Mouse (Mus musculus): ENCODE data around the gene Rbfox3.

Rbfox3 gene

DNA sequence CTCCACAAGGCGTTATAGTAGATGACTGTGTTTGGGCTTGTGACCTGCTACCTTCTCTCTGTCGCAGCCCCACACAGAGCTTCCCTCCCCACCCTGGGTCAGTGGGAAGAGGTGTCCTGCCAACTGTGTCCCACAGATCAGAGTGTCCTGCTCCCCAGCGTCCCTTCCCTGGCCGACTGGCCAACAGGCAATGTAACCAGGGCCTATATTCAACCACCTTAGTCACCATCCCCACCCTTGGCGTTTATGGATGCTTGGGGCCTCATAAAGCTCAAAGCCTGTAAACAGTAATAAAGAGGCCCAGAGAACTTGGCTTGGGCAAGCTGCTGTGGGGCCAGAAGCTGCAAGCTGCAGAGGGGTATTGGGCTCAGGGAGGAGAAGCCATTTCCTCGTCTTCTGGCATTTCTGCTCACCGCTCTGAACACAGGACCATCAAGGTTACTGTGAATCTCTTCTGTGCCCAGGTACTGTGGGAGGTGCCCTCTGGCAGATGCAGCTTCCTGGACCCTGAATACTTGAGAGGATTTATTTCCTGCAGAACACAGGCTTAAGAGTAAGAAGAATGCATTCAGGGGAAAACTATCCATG, 435.8 kb downstream of the Rbfox3 start:
- no peak for DNase-seq (ENCODE audit: low read depth)

DNA sequence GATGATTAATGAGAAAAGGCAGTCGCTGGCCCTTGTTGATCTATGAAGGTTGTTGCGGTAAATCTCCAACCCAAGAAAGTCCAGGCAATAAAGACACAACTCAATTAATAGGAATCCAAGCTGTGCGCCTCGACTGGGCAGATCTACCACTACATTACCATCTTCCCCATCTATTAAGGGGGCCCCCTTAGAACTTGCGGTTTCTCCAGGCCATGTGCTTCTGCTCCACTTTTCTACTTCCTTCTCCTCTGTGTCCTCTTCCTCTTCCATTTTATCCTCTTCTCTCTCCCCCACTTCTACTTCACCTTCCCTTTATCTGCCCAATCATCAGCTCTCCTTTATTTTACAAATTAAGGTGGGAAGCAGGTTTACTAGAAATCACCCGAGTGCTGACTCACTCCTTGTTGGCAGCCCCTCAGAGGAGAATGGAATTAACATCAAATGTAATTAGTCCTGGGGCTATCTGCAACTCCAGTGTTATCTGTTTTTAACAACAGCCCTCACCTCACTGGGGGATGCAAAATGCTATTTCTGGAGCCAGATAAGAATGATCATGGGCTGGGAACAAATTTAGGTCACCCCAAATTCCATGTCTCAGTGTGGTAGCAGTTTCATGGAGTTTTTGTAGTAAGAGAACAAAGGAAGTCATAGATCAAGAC, 437.4 kb downstream of the Rbfox3 start:
- peak; percentile 44 for DNase-seq (ENCODE audit: low read depth)

DNA sequence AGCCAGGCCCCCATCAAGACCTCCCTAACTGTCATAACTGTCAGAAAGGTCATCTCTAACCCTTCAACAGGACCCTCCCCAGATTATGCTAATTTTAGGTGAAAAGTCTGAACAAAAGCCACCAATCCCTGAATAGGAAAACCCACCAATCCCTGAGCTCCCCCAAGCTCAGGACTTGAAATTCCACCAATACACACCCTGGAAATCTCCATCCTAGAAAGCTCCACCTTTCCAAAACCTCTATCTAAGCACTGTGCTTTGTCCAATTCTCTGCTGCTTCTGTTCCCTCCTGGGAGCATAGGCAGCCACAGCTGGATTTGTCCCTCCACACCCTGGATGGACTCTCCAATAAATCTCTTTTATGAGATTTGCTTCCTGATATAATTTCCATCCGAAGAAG, 438.2 kb downstream of the Rbfox3 start:
- DNase-seq (ENCODE audit: low read depth): no peak

GRCm38 (mm10) chr11:118471676-118472075, 439.7 kb downstream of the Rbfox3 start:
- DNase-seq (ENCODE audit: low read depth): no peak

- peak; percentile 49 for DNase-seq (ENCODE audit: low read depth)
These were observed 441.0 kb downstream of the Rbfox3 start for GRCm38 (mm10) chr11:118470234-118470966.

DNA sequence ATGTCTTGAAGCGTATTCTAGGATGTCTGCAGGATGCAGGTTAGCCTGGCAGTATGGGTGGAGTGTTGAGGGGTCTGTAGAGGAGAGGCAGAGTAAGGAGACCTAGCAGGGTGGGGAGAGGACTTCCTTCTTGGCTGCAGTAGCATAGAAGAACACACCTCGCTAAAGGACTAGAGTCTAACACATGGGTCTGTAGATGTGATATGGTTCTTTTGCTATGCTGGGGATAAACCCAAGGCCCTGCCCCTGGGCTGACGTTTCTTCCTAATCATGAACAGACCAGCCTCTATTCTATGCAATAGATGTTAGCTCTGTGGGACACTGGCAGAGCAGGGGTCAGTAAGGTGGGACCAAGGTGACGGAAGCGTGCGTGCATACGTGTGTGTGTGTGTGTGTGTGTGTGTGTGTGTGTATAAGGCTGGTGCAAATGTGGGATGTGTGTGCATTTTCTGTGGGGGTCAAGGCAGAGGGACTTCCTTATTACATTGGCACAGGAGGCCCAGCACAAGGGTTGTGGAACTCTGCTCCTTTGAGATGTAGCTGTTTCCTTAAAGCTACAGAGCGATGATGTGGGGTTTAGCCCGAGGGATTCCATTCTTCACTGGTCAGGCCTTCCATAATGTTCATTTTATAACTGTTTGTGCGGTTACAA, 441.8 kb downstream of the Rbfox3 start:
- DNase-seq (ENCODE audit: low read depth): no peak

- DNase-seq (ENCODE audit: low read depth): no peak
These were observed 443.9 kb downstream of the Rbfox3 start for GRCm38 (mm10) chr11:118467441-118468035.

- DNase-seq (ENCODE audit: low read depth): no peak
These were observed 451.1 kb downstream of the Rbfox3 start for GRCm38 (mm10) chr11:118460280-118460679.

DNA sequence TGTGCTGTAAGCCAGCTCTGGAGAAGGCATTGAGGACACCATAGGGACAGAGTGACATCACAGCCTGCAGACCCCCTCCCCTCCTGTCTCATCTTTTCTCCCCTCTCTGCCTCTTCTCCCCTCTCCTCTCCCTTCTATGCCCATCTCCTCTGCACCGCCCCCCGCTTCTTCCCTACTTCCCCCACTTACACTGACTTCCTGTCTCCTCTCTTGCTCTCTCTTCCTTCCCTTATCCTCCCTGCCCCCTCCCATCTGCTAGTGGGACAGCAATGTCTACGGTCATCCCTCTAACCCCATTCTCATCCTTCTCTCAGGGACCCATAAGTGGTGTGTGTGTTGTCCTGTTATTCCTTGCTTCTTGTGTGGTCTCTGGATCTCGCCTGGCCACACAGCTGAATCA, 451.9 kb downstream of the Rbfox3 start:
- DNase-seq (ENCODE audit: low read depth): no peak

- no peak for DNase-seq (ENCODE audit: low read depth)
These were observed 452.3 kb downstream of the Rbfox3 start for GRCm38 (mm10) chr11:118459051-118459450.

DNA sequence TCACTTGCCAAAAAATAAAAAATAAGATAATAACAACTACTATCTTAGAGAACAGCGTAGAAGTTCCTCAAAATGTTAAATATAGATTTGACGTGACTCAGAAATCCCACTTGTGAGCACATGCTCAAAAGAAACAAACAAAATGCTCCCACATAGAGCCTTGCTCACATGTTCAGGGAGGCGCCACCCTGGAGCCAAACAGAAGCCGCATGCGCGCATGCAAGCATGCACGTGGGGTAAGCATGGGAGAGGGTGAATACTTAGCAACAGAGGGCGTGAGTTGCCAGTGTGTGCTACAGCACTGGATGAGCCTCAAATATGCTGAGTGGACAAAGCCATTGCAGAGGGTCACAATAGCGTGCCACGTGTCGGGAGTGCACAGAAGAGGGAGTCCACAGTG, 454.5 kb downstream of the Rbfox3 start:
- no peak for DNase-seq (ENCODE audit: low read depth)

DNA sequence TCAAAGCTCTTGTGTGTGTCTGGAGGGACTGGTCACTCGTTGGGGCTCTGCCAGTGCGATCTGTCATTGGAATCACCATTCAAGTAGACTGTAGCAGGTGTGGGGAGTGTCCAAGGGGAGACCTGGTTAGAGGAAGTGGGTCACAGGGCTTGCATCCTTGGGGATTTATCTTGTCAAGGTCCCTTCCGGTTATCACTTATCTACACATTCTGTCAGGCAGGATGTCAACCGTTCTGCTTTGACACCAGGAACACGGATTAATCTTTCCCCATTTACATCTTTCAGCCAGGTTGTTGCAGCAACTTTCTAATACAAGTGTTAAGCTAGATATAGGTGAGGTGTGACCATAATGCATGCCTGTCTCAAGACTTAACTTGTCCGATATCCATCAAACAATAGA, 455.6 kb downstream of the Rbfox3 start:
- no peak for DNase-seq (ENCODE audit: low read depth)

DNA sequence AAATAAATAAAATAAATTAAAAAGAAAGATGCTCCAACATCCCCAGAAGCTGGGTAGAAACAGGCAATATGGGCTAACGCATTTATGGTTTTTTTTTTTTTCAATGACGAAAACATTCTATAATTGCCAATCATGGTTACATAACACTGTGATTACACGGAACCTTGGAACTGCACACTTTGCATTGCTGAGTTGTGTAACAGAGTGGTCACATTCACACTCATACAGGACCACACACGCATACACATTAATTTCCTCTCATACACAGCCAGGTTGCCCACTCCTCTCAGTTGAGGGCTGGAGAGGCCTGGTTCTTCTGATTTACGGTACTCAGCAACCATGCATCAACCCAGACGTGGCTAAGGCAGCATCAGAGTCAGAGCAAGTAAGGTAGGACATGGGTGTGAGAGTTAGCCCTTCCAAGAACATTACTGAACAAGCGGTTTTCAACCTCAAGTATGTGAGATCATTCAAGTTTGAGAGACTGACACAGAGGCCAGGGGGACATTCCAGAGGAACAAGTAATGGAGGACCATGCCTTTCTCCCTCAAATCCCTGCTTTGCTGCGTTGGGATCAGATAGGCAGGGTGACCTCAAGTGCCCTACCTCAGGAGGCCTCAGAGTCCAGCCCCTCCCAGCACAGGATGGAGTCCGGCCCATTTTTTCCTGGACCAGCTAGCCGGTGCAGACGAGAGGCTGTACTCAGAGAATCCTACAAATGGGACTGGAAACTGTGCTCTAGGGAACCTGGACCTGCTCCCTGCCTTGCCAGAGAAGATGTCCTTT, 457.3 kb downstream of the Rbfox3 start:
- DNase-seq (ENCODE audit: low read depth): no peak

GRCm38 (mm10) chr11:118452955-118453354, 458.4 kb downstream of the Rbfox3 start:
- no peak for DNase-seq (ENCODE audit: low read depth)

- DNase-seq (ENCODE audit: low read depth): no peak
These were observed 460.2 kb downstream of the Rbfox3 start for GRCm38 (mm10) chr11:118451211-118451610.

GRCm38 (mm10) chr11:118448385-118448784, 463.0 kb downstream of the Rbfox3 start:
- DNase-seq (ENCODE audit: low read depth): no peak

DNA sequence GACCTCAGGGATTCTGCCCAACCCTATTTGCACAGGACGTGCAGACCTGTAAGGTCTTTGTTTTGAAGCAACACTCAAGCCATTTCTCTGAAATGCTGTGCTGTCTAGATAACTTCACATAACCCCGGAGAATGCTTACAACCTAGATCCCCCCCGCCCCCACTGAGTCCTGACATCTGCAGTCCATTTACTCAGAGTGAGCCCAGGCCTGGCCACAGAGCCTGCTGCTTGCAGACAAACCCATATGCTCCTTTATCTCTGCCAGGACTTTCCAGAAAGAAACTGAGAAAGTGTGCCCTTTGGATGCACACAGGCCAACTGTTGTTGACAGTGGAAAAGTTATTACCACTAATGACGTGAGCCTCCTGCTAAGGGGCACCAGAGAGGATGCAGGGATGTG, 464.1 kb downstream of the Rbfox3 start:
- DNase-seq (ENCODE audit: low read depth): no peak

DNA sequence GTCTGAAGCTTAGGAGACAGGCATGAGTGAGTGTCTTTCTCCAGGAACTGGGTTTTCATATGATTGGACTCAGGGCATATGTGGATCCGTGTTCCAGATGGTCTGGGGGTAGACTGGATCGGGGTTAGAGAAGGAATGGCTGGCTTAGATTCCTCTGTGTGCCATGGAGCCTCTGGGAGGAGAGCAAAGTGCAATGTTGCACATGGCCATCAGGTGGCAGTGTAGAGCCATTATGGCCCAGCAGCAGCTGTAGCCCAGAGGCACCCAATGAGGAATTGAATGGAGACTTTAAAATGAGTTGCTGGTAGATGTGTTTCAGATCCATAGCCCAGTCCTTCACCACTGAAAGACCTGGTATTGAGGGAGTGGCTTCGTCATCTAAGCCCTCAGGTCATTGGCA, 465.6 kb downstream of the Rbfox3 start:
- peak; percentile 57 for DNase-seq (ENCODE audit: low read depth)

GRCm38 (mm10) chr11:118443201-118443970, 468.0 kb downstream of the Rbfox3 start:
- DNase-seq (ENCODE audit: low read depth): no peak

GRCm38 (mm10) chr11:118442691-118443090, 468.7 kb downstream of the Rbfox3 start:
- DNase-seq (ENCODE audit: low read depth): no peak

All from c-Kit-positive CD71-positive TER-119-negative erythroid progenitor cells, embryonic 14.5 days (primary cell).